Mouse (Mus musculus) cerebellum, adult 2 months (tissue): ENCODE data around the gene Pip4p1.
A peak's percentile ranks its signal among the peaks of the same experiment; 100 is the strongest.

ENCODE experiments used
- CTCF ChIP-seq: fragments of 200-500 bp; IDR thresholded peaks from 2 replicates; pipeline ENCODE4 v1.5.1; 2011; ENCODE audit warnings: low read depth, mild to moderate bottlenecking, control low read depth, low read length, moderate library complexity, borderline replicate concordance; ENCODE audit not compliant: insufficient read depth
- POLR2A ChIP-seq: fragments of 200-500 bp; IDR thresholded peaks from 2 replicates; pipeline ENCODE4 v1.6.1; 2011; ENCODE audit warnings: low read length, control low read depth, borderline replicate concordance; ENCODE audit not compliant: insufficient read depth

- TF ChIP-seq CTCF (0 out of 2 replicates have a peak, but pooled peaks have one; percentile 19), POLR2A (peak; percentile 98)
Observed at GRCm38 (mm10) chr14:50943932-50944667, 13.4 kb upstream of the Pip4p1 start, which contains the start of gene Gm49342.
